Mouse (Mus musculus) mammary gland, adult 2 months (tissue): Measurements from ENCODE around the gene Gm3604. TPM values are rescaled to one million over a fixed set of nuclear protein-coding genes. Genes with fewer than 3 reads are reported as not detected.

Source experiments
- polyA plus RNA-seq: library from polyadenylated mRNA; depleted of rRNA; stranded (reverse); fragments of >200 nt; gene quantifications from 2 replicates; pipeline ENCODE4 v1.2.3, GENCODE M21; 2012; ENCODE audit warnings: low replicate concordance; rRNA removed

The Gm3604 gene
- 0.08 and 0.19 TPM in 2 replicates for polyA plus RNA-seq

GRCm38 (mm10) chr13:62382952-62383351, at the start of gene Gm3604:
Gm3604 (minus strand) TSS chr13:62383177.

Other genes starting within 250 kb of the Gm3604 start
- gene Gm49359, start 83.7 kb upstream of the Gm3604 start, polyA plus RNA-seq = 0.56 and 0.85 TPM in 2 replicates
- not detected in 2 replicates for gene Zfp935, start 175.3 kb upstream of the Gm3604 start, polyA plus RNA-seq
- gene Zfp934, start 188.0 kb upstream of the Gm3604 start, polyA plus RNA-seq = 0.50 and 1.8 TPM in 2 replicates
- 0.11 and 0.19 TPM in 2 replicates for gene 6720489N17Rik, start 241.0 kb upstream of the Gm3604 start, polyA plus RNA-seq